Mouse (Mus musculus) cerebellum, adult 2 months (tissue): ENCODE results near the gene Slc25a25. TPM values are rescaled to one million over a fixed set of nuclear protein-coding genes. Genes with fewer than 3 reads are reported as not detected.

ENCODE experiments used
- DNase-seq, 2 experiments: peaks; one replicate each; pipeline ENCODE4 v3.0.0; 2021
- H3K27ac ChIP-seq: fragments of 200-500 bp; 2 replicates; pipeline ENCODE4 v1.5.1; 2012; ENCODE audit warnings: low read length, control low read depth, inconsistent platforms; ENCODE audit not compliant: insufficient read depth
- H3K27me3 ChIP-seq: fragments of 200-500 bp; 2 replicates; pipeline ENCODE4 v1.6.1; 2012; ENCODE audit warnings: inconsistent platforms, mild to moderate bottlenecking, low read length, moderate library complexity; ENCODE audit not compliant: control insufficient read depth, insufficient read depth
- H3K4me1 ChIP-seq: fragments of 200-500 bp; 2 replicates; pipeline ENCODE4 v1.6.1; 2011; ENCODE audit warnings: low read length; ENCODE audit not compliant: control insufficient read depth, insufficient read depth
- H3K4me3 ChIP-seq: fragments of 200-500 bp; replicated peaks from 2 replicates; pipeline ENCODE3; 2011; ENCODE audit warnings: mild to moderate bottlenecking, low read depth, low read length, control low read depth; ENCODE audit not compliant: insufficient read depth
- CTCF ChIP-seq: fragments of 200-500 bp; IDR thresholded peaks from 2 replicates; pipeline ENCODE4 v1.5.1; 2011; ENCODE audit warnings: low read depth, mild to moderate bottlenecking, control low read depth, low read length, moderate library complexity, borderline replicate concordance; ENCODE audit not compliant: insufficient read depth
- POLR2A ChIP-seq: fragments of 200-500 bp; IDR thresholded peaks from 2 replicates; pipeline ENCODE4 v1.6.1; 2011; ENCODE audit warnings: low read length, control low read depth, borderline replicate concordance; ENCODE audit not compliant: insufficient read depth
- WGBS: fragments of 180-500 bp; shearing (Covaris S2); methylation state at CpG from one replicate; pipeline ENCODE4 v1.1.7; 2018; 5-methylcytosine and 5-hydroxymethylcytosine counted together
- polyA plus RNA-seq: library from polyadenylated mRNA; depleted of rRNA; stranded (reverse); fragments of >200 nt; gene quantifications from 2 replicates; pipeline ENCODE4 v1.2.3, GENCODE M21; 2012

The Slc25a25 gene
- polyA plus RNA-seq, 1 experiment = 76.2 TPM

GRCm38 (mm10) chr2:32447264-32447936 lies 3.8 kb downstream of the Slc25a25 start:
- 56% methylated on average over 9 of the region's 9 CpGs for WGBS

DNA sequence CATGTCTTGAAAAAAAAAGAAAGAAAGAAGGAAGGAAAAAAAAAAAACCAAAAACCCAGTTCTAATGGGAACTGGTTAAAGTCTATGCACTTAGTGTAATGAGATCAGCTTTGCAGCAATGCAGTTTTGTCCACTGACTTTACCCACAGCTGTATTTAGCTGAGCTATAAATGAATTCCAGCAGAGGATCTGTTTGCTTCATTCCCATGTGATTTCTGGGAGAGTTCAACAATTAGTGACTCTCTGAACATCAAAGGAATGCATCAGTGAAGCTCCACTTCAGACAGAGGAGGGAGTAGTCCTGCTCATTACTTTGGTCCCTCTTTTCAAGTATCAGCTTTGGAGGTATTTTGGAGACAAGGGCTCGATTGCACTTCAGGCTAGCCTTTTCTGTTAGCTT lies 5.7 kb downstream of the Slc25a25 start:
- H3K4me1 ChIP-seq = peaks cover 4% of the 10 kb centered on the region; the same call in 1 of the 2 replicates
- H3K27ac ChIP-seq = no peak overlapping the region
- DNase-seq = no peak
- WGBS = 89% methylated on average over 1 of the region's 1 CpGs
- H3K27me3 ChIP-seq = no peaks in the 10 kb centered on the region
- H3K4me3 ChIP-seq = no peak overlapping the region
- no peak for TF ChIP-seq CTCF
- TF ChIP-seq POLR2A = no peak

More at GRCm38 (mm10) chr2:32447264-32447936, 3.8 kb downstream of the Slc25a25 start:
- no peak for TF ChIP-seq POLR2A
- TF ChIP-seq CTCF = no peak
- Histone ChIP-seq H3K27me3 (no peaks in the 10 kb centered on the region), H3K4me1 (peaks cover 5% of the 10 kb centered on the region; the same call in 1 of the 2 replicates), H3K4me3 (no peak overlapping the region), H3K27ac (no peak overlapping the region; the same call in 1 of the 2 replicates)
- DNase-seq = no peak

DNA sequence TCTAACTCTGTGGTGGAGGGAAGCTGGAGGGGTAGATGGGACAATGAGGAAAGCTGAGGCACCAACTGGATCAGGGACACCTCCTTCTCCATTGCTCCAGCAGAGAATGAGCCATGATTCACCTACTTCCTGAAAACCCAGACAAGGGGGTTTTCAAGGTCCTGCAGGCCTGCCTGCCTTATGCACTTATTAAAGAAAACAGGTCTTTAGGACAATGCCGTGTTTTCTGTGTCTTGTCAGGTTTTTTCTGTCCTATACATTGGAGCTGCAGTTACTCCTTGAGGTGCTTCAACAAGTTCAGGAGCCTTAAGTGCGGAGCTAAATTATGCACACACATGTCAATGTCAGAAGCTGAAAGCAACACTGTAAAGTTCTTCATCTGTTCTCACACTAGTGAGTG lies 9.7 kb downstream of the Slc25a25 start:
- Histone ChIP-seq H3K27ac (no peak overlapping the region), H3K27me3 (no peaks in the 10 kb centered on the region), H3K4me1 (peaks cover 4% of the 10 kb centered on the region), H3K4me3 (no peak overlapping the region)
- TF ChIP-seq POLR2A = no peak
- 97% methylated on average over 2 of the region's 2 CpGs for WGBS
- DNase-seq = no peak

- no peak overlapping the region for H3K4me3 ChIP-seq
- H3K27ac ChIP-seq = no peak overlapping the region
- DNase-seq = no peak
- WGBS = 39% methylated on average over 1 of the region's 1 CpGs
- peaks cover 4% of the 10 kb centered on the region for H3K4me1 ChIP-seq
- H3K27me3 ChIP-seq = no peaks in the 10 kb centered on the region
- no peak for TF ChIP-seq POLR2A
- TF ChIP-seq CTCF = no peak
Measured at GRCm38 (mm10) chr2:32440632-32441031, 10.6 kb downstream of the Slc25a25 start.

GRCm38 (mm10) chr2:32440164-32440563 lies 11.1 kb downstream of the Slc25a25 start:
- DNase-seq = no peak
- Histone ChIP-seq H3K27me3 (no peaks in the 10 kb centered on the region), H3K27ac (no peak overlapping the region), H3K4me1 (peaks cover 4% of the 10 kb centered on the region), H3K4me3 (no peak overlapping the region)
- 30% methylated on average over 2 of the region's 2 CpGs for WGBS
- TF ChIP-seq POLR2A (no peak), CTCF (no peak)

DNA sequence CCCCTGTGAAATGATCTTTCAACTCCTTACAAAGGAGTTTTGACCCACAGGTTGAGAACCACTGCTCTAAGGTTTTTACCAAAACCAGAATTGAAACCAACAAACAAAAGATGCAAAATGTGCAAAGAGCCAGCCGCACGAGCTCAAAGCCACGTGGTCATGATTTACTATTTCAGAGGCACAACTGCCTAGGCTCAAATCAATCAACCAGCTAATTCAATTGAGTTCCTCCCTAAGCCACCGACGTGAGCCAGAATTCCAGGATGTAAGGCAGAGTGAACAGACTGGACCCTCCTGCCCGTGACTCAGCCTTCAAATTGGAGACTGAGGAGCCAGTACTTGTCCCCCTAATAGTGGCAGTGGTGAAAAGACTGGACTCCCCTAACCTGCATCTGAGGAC lies 12.1 kb downstream of the Slc25a25 start:
- no peak for TF ChIP-seq POLR2A
- TF ChIP-seq CTCF = no peak
- no peak for DNase-seq
- H3K4me1 ChIP-seq = peaks cover 4% of the 10 kb centered on the region
- H3K27me3 ChIP-seq = no peaks in the 10 kb centered on the region
- 51% methylated on average over 6 of the region's 6 CpGs for WGBS
- no peak overlapping the region for H3K4me3 ChIP-seq
- no peak overlapping the region for H3K27ac ChIP-seq

DNA sequence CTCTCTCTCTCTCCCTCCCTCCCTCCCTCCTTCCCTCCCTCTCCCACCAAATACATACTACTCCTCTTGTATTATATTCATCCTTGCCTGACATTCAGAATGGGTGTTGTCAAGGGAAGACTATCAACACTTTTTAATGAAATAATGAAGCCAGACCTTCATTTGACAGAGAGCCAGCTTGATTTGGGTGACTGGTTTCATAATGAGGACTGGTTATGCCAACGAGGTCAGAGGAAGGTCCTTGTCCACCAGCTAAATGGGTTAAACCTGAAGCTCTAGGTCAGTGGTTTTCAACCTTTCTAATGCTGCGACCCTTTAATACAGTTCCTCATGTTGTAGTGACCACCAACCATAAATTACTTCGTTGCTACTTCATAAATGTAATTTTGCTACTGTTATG lies 12.5 kb downstream of the Slc25a25 start:
- WGBS = 73% methylated on average over 3 of the region's 3 CpGs
- TF ChIP-seq POLR2A (no peak), CTCF (no peak)
- H3K27me3 ChIP-seq = no peaks in the 10 kb centered on the region

GRCm38 (mm10) chr2:32437612-32438166 lies 13.6 kb downstream of the Slc25a25 start:
- no peaks in the 10 kb centered on the region for H3K27me3 ChIP-seq
- no peak overlapping the region for H3K27ac ChIP-seq
- WGBS = 85% methylated on average over 2 of the region's 2 CpGs
- H3K4me1 ChIP-seq = peaks cover 4% of the 10 kb centered on the region
- no peak overlapping the region for H3K4me3 ChIP-seq
- no peak for DNase-seq
- TF ChIP-seq POLR2A (no peak), CTCF (no peak)

More for the DNA sequence above, 12.5 kb downstream of the Slc25a25 start:
- Histone ChIP-seq H3K4me1 (peaks cover 4% of the 10 kb centered on the region), H3K4me3 (no peak overlapping the region), H3K27ac (no peak overlapping the region)
- DNase-seq = no peak
